Mouse (Mus musculus): ENCODE measurements around the gene Bpnt1. TPM values are rescaled to one million over a fixed set of nuclear protein-coding genes. Genes with fewer than 3 reads are reported as not detected.

The Bpnt1 gene
- total RNA-seq, 2 experiments from 2014 or later, result 23.4 to 27.0 TPM

GRCm38 (mm10) chr1:185369979-185370378 is 38.0 kb downstream of the Bpnt1 start:
- intact Hi-C loops (cut with DNase I), result no loop called here

DNA sequence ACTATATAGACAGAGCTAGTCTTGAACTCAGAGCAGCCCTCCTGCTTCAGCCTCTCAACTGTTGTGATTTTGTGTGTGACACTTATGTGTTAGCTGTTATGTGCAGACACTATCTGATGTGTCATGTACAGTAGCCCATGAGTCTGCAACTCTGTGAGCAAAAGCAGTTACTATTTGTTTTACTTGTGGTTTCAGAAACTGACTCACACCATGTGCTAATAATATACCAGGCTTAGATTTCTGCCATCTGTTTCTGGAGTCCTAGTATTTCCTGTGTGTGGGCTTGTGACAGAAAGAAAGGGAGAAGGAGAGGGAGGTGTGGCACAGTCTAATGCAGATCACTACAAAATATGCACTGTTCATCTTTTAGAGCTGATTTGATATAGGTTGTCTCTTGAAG is 44.4 kb downstream of the Bpnt1 start:
- intact Hi-C loops (cut with DNase I), result no loop called here
- DNase-seq, result no peak

More at GRCm38 (mm10) chr1:185369979-185370378, 38.0 kb downstream of the Bpnt1 start:
- no peak for DNase-seq

DNA sequence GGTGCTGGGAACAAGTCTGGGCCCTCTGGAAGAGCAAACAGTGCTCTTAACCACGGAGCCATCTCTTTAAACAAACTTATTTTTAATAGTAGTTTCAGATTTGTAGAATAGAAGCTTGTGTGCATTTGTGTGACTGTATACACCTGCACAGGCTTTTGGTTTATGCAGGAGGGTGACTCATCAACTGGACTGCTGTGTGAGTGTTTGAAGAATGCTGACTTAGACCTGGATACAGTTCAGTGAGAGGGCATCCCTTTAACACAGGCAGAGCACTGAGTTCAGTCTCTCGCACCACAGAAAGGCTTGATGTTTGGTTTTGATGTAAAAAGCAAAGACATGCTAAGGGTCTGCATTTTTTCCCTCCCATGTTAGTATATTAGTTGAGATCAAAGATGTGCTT is 45.5 kb downstream of the Bpnt1 start:
- intact Hi-C loops (cut with DNase I), result no loop called here
- DNase-seq, result no peak

DNA sequence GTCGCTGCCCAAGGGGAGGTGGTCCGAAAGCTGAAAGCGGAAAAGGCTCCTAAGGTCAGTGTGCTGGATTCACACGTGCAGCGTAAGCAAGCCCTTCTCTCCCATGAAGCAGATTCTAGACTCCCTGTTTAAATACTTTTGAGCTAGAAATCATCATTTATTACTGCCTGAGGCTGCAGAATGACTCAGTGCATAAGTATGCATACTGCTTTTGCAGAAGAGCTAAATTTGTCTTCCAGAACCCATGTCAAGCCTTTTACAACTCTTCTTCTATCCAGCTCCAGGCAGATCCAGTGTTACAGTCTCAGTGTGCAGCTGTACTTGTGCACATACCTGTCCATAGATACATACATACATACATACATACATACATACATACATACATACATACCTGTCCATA is 69.7 kb downstream of the Bpnt1 start:
- intact Hi-C loops (cut with DNase I), result no loop called here
- no peak for DNase-seq

- no peak for DNase-seq
- intact Hi-C loops (cut with DNase I), result no loop called here
Observed at GRCm38 (mm10) chr1:185404021-185404420, 72.1 kb downstream of the Bpnt1 start.

DNA sequence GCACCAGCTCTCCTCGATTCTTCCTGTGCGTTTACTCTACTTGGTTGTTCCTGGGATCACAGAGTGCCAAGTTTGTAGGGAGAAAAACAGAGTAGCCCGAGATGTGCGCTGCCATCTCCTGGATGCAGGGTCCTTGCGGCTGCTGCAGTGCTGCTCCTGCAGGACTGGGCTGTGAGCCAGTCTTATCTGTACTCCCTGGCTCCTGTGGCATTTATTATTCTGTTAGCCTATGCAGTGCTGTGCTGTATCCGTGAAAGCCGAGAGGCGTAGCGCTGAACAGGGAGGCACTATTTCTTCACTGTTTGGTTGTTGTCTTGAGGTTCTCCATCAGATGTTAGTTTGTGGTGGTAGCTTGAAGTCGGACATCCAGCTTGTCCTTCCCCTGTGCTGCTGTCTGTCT is 74.0 kb downstream of the Bpnt1 start:
- DNase-seq, result no peak
- intact Hi-C loops (cut with DNase I), result loop anchor here (5.0 kb wide), 2 partner anchors 84 to 96 kb away; no protein-coding TSS in a partner anchor

Small RNAs within 50 kb of the gene (microRNA-seq; reads per million reads assigned to microRNA genes)
- gene Mir194-1 (ENCODE audit: borderline number of aligned reads in 2 of 2), result 25.3 to 32.3 reads per million in 2 experiments
- gene Mir215 (ENCODE audit: borderline number of aligned reads in 2 of 2), result 45.1 to 111 reads per million in 2 experiments

Other genes starting within 250 kb of the Bpnt1 start
- gene Rab3gap2, start 128.0 kb upstream of the Bpnt1 start, total RNA-seq (2021), result 10 to 100 TPM; 21.5 to 22.9 TPM
- 10 to 100 TPM; 81.2 to 83.4 TPM for gene Iars2, start 2.8 kb upstream of the Bpnt1 start, total RNA-seq (2021)
- 10 to 100 TPM; 78.7 to 85.3 TPM for gene Eprs, start 30.9 kb downstream of the Bpnt1 start, total RNA-seq (2021)
- not detected for gene Slc30a10, start 122.7 kb downstream of the Bpnt1 start, total RNA-seq (2021)